10 mouse cellular contexts compared by ENCODE assay signal in genomic region chr2:147183521-147183920, GRCm38 (mm10). TPM values are rescaled to one million over a fixed set of nuclear protein-coding genes. Genes with fewer than 3 reads are reported as not detected.
DNase-seq lines count a peak whose midpoint lies in the region; ATAC-seq and TF ChIP-seq lines count a peak whose summit lies in the region.
"Had no signal": no experiment of that assay in that cellular context is flagged by ENCODE, and none has a peak within 500 bp of the region (broad histone marks: within the 10 kb centered on the region; RNA-seq: fewer than 3 reads in every experiment).

No protein-coding gene starts in this region.

- TF ChIP-seq CTCF in bone marrow macrophage, adult 2 months (IDR thresholded peaks at IDR 0.05; ENCODE audit: low read depth, low read length), result no peak

- no peak for DNase-seq in heart, adult 9 months (ENCODE audit: low spot score in 2 of 2)
- DNase-seq in hindbrain, embryonic 14.5 days (ENCODE audit: low spot score), result no peak
- peak; percentile 93 for DNase-seq in midbrain, embryonic 11.5 days (ENCODE audit: low spot score, missing footprints)
- no peak for DNase-seq in spleen, adult 12 weeks (ENCODE audit: low spot score)
- no peak for DNase-seq in spleen, postnatal 4 days (ENCODE audit: low spot score in 2 of 2)
- DNase-seq in spleen, adult 18-20 months, result no peak

- WGBS in heart, embryonic 13.5 days, result 3% methylated on average over 12 of the region's 12 CpGs
- under 1% methylated on average over 12 of the region's 12 CpGs for WGBS in hindbrain, embryonic 14.5 days
- whole genome bisulfite sequencing in midbrain, embryonic 11.5 days, result under 1% methylated on average over 12 of the region's 12 CpGs

- H3K4me3 ChIP-seq in heart, embryonic 13.5 days, result peak overlapping the region; percentile 37
- H3K4me3 ChIP-seq in bone marrow macrophage, adult 2 months (ENCODE audit: insufficient read depth, low read length), result 0 out of 2 replicates have a peak overlapping the region, but pooled peaks have one; percentile 54
- peak overlapping the region; percentile 20 for H3K4me3 ChIP-seq in hindbrain, embryonic 14.5 days (replicated peaks; ENCODE audit: low read length)
- peak overlapping the region; percentile 37 for H3K4me3 ChIP-seq in midbrain, embryonic 11.5 days (ENCODE audit: low read depth, low read length)
- H3K4me3 ChIP-seq: myocyte had no signal

- no peak overlapping the region for H3K9ac ChIP-seq in heart, embryonic 13.5 days
- peak overlapping the region; percentile 16; the same call in 1 of the 2 replicates for H3K9ac ChIP-seq in hindbrain, embryonic 14.5 days
- H3K9ac ChIP-seq in midbrain, embryonic 11.5 days (ENCODE audit: low read length), result peak overlapping the region; percentile 56

- H3K27ac ChIP-seq in heart, embryonic 13.5 days (replicated peaks), result no peak overlapping the region
- H3K27ac ChIP-seq in bone marrow macrophage, adult 2 months (ENCODE audit: insufficient read depth, low read depth, low read length), result no peak overlapping the region
- no peak overlapping the region for H3K27ac ChIP-seq in hindbrain, embryonic 14.5 days
- H3K27ac ChIP-seq in midbrain, embryonic 11.5 days (ENCODE audit: low read depth, low read length), result no peak overlapping the region; the same call in 1 of the 2 replicates

- H3K4me1 ChIP-seq in heart, embryonic 13.5 days, result peaks cover 30% of the 10 kb centered on the region
- 0 out of 2 replicates have a peak, but pooled peaks cover 3% of the 10 kb centered on the region for H3K4me1 ChIP-seq in bone marrow macrophage, adult 2 months (ENCODE audit: control insufficient read depth, insufficient read depth, low read length)
- peaks cover 7% of the 10 kb centered on the region; the same call in 1 of the 2 replicates for H3K4me1 ChIP-seq in hindbrain, embryonic 14.5 days (replicated peaks; ENCODE audit: control insufficient read depth, insufficient read depth, low read length)
- H3K4me1 ChIP-seq in midbrain, embryonic 11.5 days (ENCODE audit: control insufficient read depth, insufficient read depth, low read length), result peaks cover 38% of the 10 kb centered on the region

- no peak for ATAC-seq in heart, embryonic 13.5 days (ENCODE audit: extremely low read depth, insufficient number of reproducible peaks, low FRiP score, low TSS enrichment)
- no peak for ATAC-seq in hindbrain, embryonic 14.5 days (ENCODE audit: low FRiP score)
- ATAC-seq in midbrain, embryonic 11.5 days (ENCODE audit: low FRiP score), result no peak
- ATAC-seq: CD4-positive, CD25-positive, alpha-beta regulatory T cell, adult 4 months had no signal

- peak overlapping the region; percentile 62 for H3K4me2 ChIP-seq in heart, embryonic 13.5 days
- H3K4me2 ChIP-seq in hindbrain, embryonic 14.5 days (replicated peaks), result peak overlapping the region; percentile 36
- H3K4me2 ChIP-seq in midbrain, embryonic 11.5 days, result peak overlapping the region; percentile 39

- H3K9me3 ChIP-seq in heart, embryonic 13.5 days, result no peaks in the 10 kb centered on the region
- H3K9me3 ChIP-seq in hindbrain, embryonic 14.5 days (ENCODE audit: control insufficient read depth, low read length), result no peaks in the 10 kb centered on the region
- no peaks in the 10 kb centered on the region for H3K9me3 ChIP-seq in midbrain, embryonic 11.5 days (ENCODE audit: control insufficient read depth, low read length)

- peaks cover 97% of the 10 kb centered on the region for H3K27me3 ChIP-seq in heart, embryonic 13.5 days (replicated peaks)
- H3K27me3 ChIP-seq in hindbrain, embryonic 14.5 days (ENCODE audit: control insufficient read depth, insufficient read depth, low read length), result peaks cover 96% of the 10 kb centered on the region
- peaks cover 90% of the 10 kb centered on the region for H3K27me3 ChIP-seq in midbrain, embryonic 11.5 days (ENCODE audit: control insufficient read depth, insufficient read depth, low read length)

- H3K36me3 ChIP-seq in heart, embryonic 13.5 days, result no peaks in the 10 kb centered on the region
- no peaks in the 10 kb centered on the region for H3K36me3 ChIP-seq in hindbrain, embryonic 14.5 days (replicated peaks; ENCODE audit: control insufficient read depth, insufficient read depth)
- no peaks in the 10 kb centered on the region for H3K36me3 ChIP-seq in midbrain, embryonic 11.5 days (ENCODE audit: control insufficient read depth, insufficient read depth, low read length)

- no peak for TF ChIP-seq POLR2A in bone marrow macrophage, adult 2 months (IDR thresholded peaks at IDR 0.05; ENCODE audit: borderline replicate concordance, low read depth, low read length)

RNA-seq across cellular contexts. Expression of gene Nkx2-2, which starts 10.5 kb away (rescaled TPM):
- 0.33 TPM in 1 of 2 replicates, not detected in the other for polyA plus RNA-seq in heart, embryonic 13.5 days (2015; fragmentation: Nextera tagmentation; extraction: Ambion mirVana)
- polyA plus RNA-seq in bone marrow macrophage, adult 2 months (2012; ENCODE audit: insufficient read depth, insufficient read length, missing spikeins), result not detected in 2 replicates
- polyA plus RNA-seq in hindbrain, embryonic 14.5 days (2014; fragmentation: Nextera tagmentation; extraction: Ambion mirVana), result 5.0 and 5.1 TPM in 2 replicates
- polyA plus RNA-seq in midbrain, embryonic 11.5 days (2014; fragmentation: Nextera tagmentation; extraction: Ambion mirVana), result 14.7 and 16.8 TPM in 2 replicates
- polyA plus RNA-seq: CD4-positive, CD25-positive, alpha-beta regulatory T cell, adult 4 months; myocyte had no signal
